Mouse (Mus musculus) intestine, postnatal 0 days (tissue): ENCODE measurements at regions not wholly inside any gene's neighbourhood (a gene's known extent, or its start where the extent isn't known, plus 50 kb on each side); places are given as distances from the start of the nearest gene placed in this dataset.

Experiments used
- ATAC-seq: fragments of 200-750 bp; cut with Nextera tagmentation; 2 replicates; pipeline ENCODE4 v1.8.0; 2017; ENCODE audit warnings: mild to moderate bottlenecking, moderate TSS enrichment, moderate library complexity
- H3K27ac ChIP-seq: fragments of 300-500 bp; sonication (generic); 2 replicates; pipeline ENCODE4 v1.5.1; 2014; ENCODE audit warnings: mild to moderate bottlenecking, low read depth, low read length, moderate library complexity
- H3K27me3 ChIP-seq: fragments of 300-500 bp; sonication (generic); replicated peaks from 2 replicates; pipeline ENCODE4 v1.6.1; 2014; ENCODE audit warnings: low read length, mixed read lengths; ENCODE audit not compliant: control insufficient read depth, insufficient read depth
- H3K36me3 ChIP-seq: fragments of 300-500 bp; sonication (generic); 2 replicates; pipeline ENCODE4 v1.6.1; 2014; ENCODE audit warnings: mild to moderate bottlenecking, moderate library complexity; ENCODE audit not compliant: control insufficient read depth, insufficient read depth
- H3K4me1 ChIP-seq: fragments of 300-500 bp; sonication (generic); replicated peaks from 2 replicates; pipeline ENCODE4 v1.6.1; 2014; ENCODE audit warnings: antibody characterized with exemption, low read length, mixed read lengths; ENCODE audit not compliant: control insufficient read depth, insufficient read depth
- H3K4me2 ChIP-seq: fragments of 300-500 bp; sonication (generic); replicated peaks from 2 replicates; pipeline ENCODE4 v1.6.1; 2014; ENCODE audit warnings: low read depth, mild to moderate bottlenecking, moderate library complexity
- H3K4me3 ChIP-seq: fragments of 300-500 bp; sonication (generic); 2 replicates; pipeline ENCODE4 v1.5.1; 2014; ENCODE audit warnings: low read depth, low read length
- H3K9ac ChIP-seq: fragments of 300-500 bp; sonication (generic); 2 replicates; pipeline ENCODE4 v1.6.1; 2014; ENCODE audit warnings: mild to moderate bottlenecking, low read depth, low read length
- H3K9me3 ChIP-seq: fragments of 300-500 bp; sonication (generic); 2 replicates; pipeline ENCODE4 v1.6.1; 2016; ENCODE audit warnings: mixed run types; ENCODE audit not compliant: control insufficient read depth
- CTCF ChIP-seq: sonication (generic); IDR thresholded peaks from 2 replicates; pipeline ENCODE4 v1.5.1; 2016; ENCODE audit warnings: low read depth, mild to moderate bottlenecking, control low read depth, antibody characterized with exemption, moderate library complexity
- WGBS: fragments of 180-500 bp; shearing (Covaris S2); extraction: QIAGEN DNeasy Blood & Tissue Kit; methylation state at CpG from one replicate; pipeline ENCODE4 v1.1.7; 2014; 5-methylcytosine and 5-hydroxymethylcytosine counted together

GRCm38 (mm10) chr3:40470101-40470500 lies 61.0 kb upstream of the Intu start:
- no peak for ATAC-seq
- no peak overlapping the region for H3K9ac ChIP-seq
- H3K4me1 ChIP-seq: no peaks in the 10 kb centered on the region
- WGBS: 61% methylated on average over 6 of the region's 6 CpGs
- no peak overlapping the region for H3K4me2 ChIP-seq
- no peaks in the 10 kb centered on the region for H3K36me3 ChIP-seq
- H3K4me3 ChIP-seq: no peak overlapping the region
- no peak overlapping the region for H3K27ac ChIP-seq
- TF ChIP-seq CTCF: no peak
- no peaks in the 10 kb centered on the region for H3K9me3 ChIP-seq
- H3K27me3 ChIP-seq: no peaks in the 10 kb centered on the region

GRCm38 (mm10) chr3:40472766-40473165 lies 58.3 kb upstream of the Intu start:
- Histone ChIP-seq H3K27me3 (no peaks in the 10 kb centered on the region), H3K4me2 (no peak overlapping the region), H3K4me3 (no peak overlapping the region), H3K9me3 (no peaks in the 10 kb centered on the region), H3K9ac (no peak overlapping the region), H3K4me1 (no peaks in the 10 kb centered on the region), H3K27ac (no peak overlapping the region), H3K36me3 (no peaks in the 10 kb centered on the region)
- ATAC-seq: no peak
- WGBS: 90% methylated on average over 6 of the region's 6 CpGs
- no peak for TF ChIP-seq CTCF

GRCm38 (mm10) chr3:40480258-40480951 lies 50.7 kb upstream of the Intu start:
- H3K36me3 ChIP-seq: no peaks in the 10 kb centered on the region
- no peaks in the 10 kb centered on the region for H3K4me1 ChIP-seq
- H3K9ac ChIP-seq: no peak overlapping the region
- H3K27ac ChIP-seq: no peak overlapping the region
- no peaks in the 10 kb centered on the region for H3K27me3 ChIP-seq
- ATAC-seq: no peak
- no peak for TF ChIP-seq CTCF
- WGBS: 74% methylated on average over 15 of the region's 15 CpGs
- H3K4me2 ChIP-seq: no peak overlapping the region
- H3K4me3 ChIP-seq: no peak overlapping the region
- no peaks in the 10 kb centered on the region for H3K9me3 ChIP-seq
